Comparison of ENCODE assay signal across 7 mouse cellular contexts in the genomic region with DNA sequence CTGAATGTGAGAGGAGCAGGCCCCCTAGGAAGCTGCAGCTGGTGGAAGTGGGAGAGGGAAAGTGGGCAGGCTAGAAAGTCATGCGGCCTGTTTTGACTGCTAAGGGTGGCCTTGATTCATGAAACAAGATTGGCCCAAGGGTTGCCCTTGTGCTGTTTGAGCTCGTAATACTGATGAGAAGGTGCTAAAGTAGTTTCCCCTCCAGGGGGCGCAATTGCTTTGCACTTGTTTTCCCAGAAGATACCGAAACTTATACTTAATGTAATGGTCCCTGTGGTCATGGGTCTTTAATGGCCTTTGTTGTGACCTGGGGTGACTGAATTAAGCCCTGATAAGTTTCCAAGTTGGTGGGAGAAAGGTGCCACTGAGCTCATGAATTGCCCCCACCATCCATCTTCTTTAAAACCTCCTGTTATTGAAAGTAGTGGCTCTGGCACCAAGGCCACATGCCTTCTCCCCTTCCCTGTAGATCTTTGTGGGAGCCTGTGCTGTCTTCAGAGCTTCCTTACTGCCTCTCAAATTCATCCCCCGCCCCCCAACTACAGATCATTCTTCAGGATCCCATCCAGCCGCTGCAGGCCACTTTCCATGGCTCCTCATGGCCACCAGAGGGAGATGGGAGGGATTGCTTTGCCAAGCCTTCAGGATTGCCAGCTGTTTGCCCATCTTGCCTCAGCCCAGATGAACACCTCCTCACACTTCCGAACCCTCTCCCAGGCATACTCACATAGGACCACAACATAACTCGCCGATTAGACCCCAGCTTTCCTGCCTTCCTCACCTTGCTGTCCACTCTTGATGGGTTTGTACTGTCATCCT. TPM values are rescaled to one million over a fixed set of nuclear protein-coding genes. Genes with fewer than 3 reads are reported as not detected.
DNase-seq lines count a peak whose midpoint lies in the region; ATAC-seq lines count a peak whose summit lies in the region.

No protein-coding gene starts in this region.

- peak; percentile 62 for ATAC-seq in granulocyte monocyte progenitor cell, adult 5-6 weeks (replicated peaks; ENCODE audit: poor library complexity, severe bottlenecking)
- ATAC-seq in liver, embryonic 13.5 days (ENCODE audit: low read depth) = peak; percentile 8; the same call in 1 of the 2 replicates

- no peak overlapping the region for H3K9ac ChIP-seq in liver, embryonic 13.5 days

- H3K4me1 ChIP-seq in liver, embryonic 13.5 days (replicated peaks) = 0 out of 2 replicates have a peak, but pooled peaks cover 6% of the 10 kb centered on the region

- no peaks in the 10 kb centered on the region for H3K27me3 ChIP-seq in liver, embryonic 13.5 days

- peaks cover 27% of the 10 kb centered on the region for H3K36me3 ChIP-seq in liver, embryonic 13.5 days

- DNase-seq in ovary, postnatal 10 days (ENCODE audit: low spot score) = peak; percentile 31
- DNase-seq in ovary, adult 18-20 months (ENCODE audit: low spot score) = no peak
- peak; percentile 83 for DNase-seq in ZHBTc4 (ENCODE audit: low read depth, low spot score)
- DNase-seq in cerebellum, adult 8-10 months = peak; percentile 73
- DNase-seq in liver, embryonic 13.5 days = peak; percentile 34
- peak; percentile 80 for DNase-seq in retina, embryonic 14.5 days (ENCODE audit: low spot score)

- 72% methylated on average over 9 of the region's 9 CpGs for WGBS in liver, embryonic 13.5 days (ENCODE audit: insufficient replicate concordance)

- no peaks in the 10 kb centered on the region for H3K9me3 ChIP-seq in liver, embryonic 13.5 days (replicated peaks)

- H3K4me2 ChIP-seq in liver, embryonic 13.5 days = no peak overlapping the region

- no peak overlapping the region for H3K27ac ChIP-seq in liver, embryonic 13.5 days

- H3K4me3 ChIP-seq in liver, embryonic 13.5 days (replicated peaks) = no peak overlapping the region

RNA-seq across cellular contexts. Expression of a gene that starts 11.1 kb away (rescaled TPM):
- 50.5 and 58.3 TPM in 2 replicates for total RNA-seq in granulocyte monocyte progenitor cell, adult 5-6 weeks (2014; fragmentation: Nextera tagmentation)
- 25.2 and 37.3 TPM in 2 replicates for total RNA-seq in granulocyte monocyte progenitor cell, adult 5-6 weeks (2017)
- polyA plus RNA-seq in liver, embryonic 13.5 days (2015; fragmentation: Nextera tagmentation; extraction: Ambion mirVana) = 14.6 and 17.2 TPM in 2 replicates
